Mouse (Mus musculus) inflammation-experienced regulatory T-cells, adult 6 months (primary cell): ENCODE results near the gene Srpk2. TPM values are rescaled to one million over a fixed set of nuclear protein-coding genes. Genes with fewer than 3 reads are reported as not detected.
A peak's percentile ranks its signal among the peaks of the same experiment; 100 is the strongest.
"Not testable (repeated sequence)": the region's sequence is repeated elsewhere in the genome, so short reads cannot be mapped to it uniquely, and the experiment has no call there.

Source experiments
- ATAC-seq: one replicate; pipeline ENCODE4 v1.8.0; 2017
- polyA plus RNA-seq, 3 experiments: library from polyadenylated mRNA; unstranded; fragments of 100-300 nt; shearing (Covaris generic); gene quantifications; one replicate each; pipeline ENCODE4 v1.2.1; 2017

Gene Srpk2
- polyA plus RNA-seq, 3 experiments from 2014 or later = 71.5 to 98.3 (median 72.5) TPM

DNA sequence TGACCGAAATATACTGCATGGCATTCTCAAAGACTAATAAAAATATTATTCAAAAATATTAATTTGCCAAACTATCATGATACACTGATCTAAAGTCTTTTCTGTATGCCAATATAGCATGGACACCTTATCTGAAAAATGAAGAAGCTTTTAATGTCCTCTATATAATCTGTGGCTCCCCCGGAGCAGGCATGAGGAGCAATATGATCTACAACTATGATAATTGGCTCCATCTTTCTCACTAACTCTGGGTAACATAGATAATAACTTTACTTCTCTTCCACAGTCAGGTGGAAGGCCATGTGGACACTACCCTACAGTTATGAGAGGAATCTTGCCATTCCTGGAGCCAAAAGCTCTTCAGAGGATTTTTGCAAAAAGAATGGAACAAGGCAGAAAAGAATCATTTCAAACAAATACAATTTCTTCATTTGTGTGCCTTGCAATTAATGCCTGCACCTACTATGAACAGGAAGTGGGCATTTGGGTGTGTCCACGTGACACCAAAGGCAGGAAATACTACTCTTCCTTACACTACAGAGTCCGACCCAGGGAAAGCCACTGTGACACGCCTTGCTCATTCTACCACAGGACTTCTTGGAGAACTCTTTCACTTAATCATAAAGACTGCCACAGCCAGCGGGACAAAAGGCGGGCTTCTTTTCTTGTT, 80.2 kb downstream of the Srpk2 start:
- peak; percentile 97 for ATAC-seq

DNA sequence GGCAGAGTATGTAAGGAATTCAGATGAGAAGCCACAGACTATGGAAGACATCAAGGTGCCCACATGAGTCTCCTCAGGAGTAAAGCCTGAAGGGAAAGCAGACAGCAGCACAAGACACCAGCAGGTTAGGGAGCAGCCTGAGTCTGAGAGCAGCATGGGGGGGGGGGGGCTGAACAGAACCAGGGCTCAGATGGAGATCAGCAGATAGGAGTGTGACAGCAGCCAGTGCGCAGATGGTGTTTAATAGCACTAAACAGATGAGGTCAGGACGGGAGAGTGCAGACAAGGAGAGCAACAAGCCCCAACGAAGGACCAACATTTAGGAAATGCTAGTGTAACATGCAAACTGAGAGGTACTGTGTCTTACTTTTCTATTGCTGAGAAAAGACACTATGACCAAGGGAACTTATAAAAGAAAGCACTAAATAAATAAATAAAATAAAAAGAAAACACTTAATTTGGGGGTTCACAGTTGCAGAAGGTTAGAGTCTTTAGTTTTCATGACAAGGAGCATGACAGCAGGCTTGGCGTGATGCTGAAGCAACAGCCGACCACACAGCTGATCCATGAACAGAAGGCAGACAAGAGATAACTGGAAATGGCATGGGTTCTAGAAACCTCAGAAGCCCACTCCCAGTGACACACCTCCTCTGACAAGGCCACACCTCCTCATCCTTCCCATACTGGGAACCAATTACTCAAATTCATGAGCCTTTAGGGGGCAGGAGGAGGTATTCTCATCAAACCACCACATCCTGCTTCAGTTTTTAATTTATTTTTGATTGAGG, 84.5 kb downstream of the Srpk2 start:
- ATAC-seq = no peak

DNA sequence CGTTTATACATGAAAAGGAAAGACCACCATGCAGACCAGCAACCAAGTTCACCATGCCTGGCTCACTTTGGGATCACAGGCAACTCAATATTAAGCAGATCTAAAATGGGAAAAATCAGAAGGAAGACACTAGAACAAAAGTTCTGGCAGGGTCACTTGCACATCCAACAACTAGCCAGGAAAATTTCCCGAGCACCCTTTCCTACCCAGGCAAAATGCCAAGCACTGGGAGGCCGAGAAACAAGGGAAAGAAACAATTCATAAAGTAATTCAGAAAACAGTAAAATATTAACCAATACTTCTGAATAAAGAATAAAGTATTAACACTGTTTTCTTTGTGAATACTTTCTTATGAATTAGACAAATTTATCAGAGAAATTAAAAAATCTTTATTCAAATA, 85.2 kb downstream of the Srpk2 start:
- no peak for ATAC-seq

DNA sequence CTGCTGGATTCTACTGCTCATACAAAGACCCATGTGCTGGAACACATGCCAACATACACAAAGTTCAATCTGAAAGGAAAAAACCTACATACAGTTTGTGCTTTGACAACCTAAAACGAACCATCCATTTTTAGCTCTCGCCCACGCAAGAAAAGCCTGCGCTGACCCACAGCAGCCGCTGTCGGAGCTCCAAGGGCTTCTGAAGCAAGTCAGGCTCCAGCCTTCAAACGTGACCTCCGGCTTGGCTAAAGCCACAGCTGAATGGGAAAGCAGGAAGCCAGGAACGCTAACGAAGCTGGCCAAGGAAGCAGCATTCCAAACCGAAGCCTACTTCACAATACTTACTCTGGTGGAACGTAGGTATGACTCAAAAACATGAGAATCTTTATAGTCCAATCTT, 85.9 kb downstream of the Srpk2 start:
- ATAC-seq = no peak

DNA sequence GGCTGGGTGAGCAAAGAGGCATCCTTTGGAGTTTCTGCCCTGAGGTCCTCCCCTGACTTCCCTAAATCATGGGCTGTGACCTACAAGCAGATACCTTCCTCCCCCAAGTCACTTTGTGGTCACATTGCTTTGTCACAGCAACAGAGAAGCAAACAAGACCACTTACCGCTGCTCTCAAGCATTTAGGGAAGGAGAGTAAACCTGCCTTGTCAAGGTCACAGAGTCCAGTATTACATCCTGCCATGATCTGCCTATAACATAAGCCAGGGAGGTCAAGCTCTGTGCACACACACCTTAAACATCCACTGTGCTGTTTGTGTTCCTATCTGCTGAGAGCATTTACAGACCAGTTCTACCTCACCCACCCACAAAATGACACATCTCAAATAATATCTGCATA, 86.4 kb downstream of the Srpk2 start:
- no peak for ATAC-seq

DNA sequence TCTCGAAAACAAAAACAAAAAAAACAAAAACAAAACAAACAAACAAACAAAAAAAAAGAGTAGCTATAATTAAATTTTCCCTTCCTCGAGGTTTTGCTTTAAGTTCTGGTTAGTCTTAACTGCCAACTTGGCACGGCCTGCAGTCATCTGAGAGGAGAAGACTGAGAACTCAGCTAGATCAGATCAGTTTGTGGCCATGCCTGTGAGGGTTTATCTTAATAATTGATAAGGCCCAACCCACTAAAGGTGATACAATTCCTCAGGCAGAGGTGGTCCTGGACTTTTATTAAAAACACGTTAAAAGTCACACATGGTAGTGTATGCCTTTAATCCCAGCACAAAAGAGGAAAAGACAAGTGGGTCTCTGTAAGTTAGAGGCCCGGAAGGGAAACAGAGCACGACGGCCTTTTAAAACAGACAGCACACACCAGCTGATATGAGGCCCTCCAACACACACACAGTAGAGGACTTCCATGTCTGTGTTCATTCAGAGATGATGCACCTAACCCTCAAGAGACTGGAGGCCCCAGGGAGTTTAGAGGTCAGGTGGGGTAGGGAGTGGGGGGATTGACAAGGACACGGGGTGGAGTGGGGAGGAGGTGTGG, 87.1 kb downstream of the Srpk2 start:
- ATAC-seq = no peak

DNA sequence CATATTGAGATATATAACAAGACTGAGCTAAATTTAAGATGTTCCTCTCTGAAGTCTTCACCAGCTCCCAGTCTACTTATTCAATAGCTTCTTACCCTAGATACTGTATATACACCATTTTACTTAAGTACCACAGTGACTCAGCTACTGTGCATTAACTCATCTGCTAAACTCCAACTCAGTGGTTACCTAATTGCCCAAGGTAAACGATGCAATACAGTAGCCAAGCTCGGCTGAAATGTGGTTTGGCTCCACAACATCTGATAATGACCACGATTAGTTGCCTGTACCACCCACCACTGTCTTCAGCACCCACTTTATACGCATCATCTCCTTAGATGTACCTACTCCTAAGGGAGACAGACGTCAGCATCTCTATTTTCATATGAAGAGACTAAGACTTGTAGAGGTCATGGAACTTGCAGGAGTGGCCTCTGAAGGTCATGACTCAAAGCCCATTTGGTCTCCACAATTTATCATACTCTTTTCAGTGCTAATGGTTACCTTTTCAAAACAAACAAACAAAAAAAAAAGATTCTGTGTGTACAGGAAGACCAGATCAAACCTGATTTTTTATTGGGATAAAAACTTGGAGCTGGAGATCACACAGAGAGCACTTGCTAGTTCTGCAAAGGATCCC, 88.0 kb downstream of the Srpk2 start:
- ATAC-seq = no peak

DNA sequence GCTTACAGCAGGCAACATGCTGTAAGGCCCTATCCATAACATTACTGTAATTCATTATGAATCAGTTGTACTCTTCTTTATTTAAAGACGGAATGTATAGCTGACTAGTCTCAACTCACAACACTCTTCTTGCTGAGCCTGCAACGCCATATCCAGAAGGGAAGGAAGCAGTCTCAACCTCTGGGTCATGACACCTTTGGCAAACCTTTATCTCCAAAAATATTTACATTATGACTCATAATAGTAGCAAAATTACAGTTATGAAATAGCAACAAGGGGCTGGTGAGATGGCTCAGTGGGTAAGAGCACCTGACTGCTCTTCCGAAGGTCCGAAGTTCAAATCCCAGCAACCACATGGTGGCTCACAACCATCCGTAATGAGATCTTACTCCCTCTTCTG, 94.1 kb downstream of the Srpk2 start:
- not testable (repeated sequence) for ATAC-seq

DNA sequence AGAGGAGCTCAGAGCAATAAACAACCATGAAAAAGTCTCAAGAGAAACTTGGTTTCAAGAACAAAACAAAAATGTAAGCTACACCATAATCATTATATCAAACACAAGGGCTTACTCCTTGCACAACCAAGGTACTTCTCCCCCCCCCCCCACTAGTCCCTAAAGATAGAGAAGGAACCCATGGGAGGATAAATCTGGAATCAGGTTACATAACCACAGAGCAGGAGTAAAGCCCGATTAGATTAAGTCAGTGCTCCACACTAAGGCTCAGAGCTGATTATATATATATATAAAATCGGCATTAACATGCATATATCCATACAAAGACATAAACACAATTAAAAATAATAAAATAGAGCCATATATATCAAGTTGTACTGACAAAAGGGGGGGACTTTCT, 96.8 kb downstream of the Srpk2 start:
- no peak for ATAC-seq

DNA sequence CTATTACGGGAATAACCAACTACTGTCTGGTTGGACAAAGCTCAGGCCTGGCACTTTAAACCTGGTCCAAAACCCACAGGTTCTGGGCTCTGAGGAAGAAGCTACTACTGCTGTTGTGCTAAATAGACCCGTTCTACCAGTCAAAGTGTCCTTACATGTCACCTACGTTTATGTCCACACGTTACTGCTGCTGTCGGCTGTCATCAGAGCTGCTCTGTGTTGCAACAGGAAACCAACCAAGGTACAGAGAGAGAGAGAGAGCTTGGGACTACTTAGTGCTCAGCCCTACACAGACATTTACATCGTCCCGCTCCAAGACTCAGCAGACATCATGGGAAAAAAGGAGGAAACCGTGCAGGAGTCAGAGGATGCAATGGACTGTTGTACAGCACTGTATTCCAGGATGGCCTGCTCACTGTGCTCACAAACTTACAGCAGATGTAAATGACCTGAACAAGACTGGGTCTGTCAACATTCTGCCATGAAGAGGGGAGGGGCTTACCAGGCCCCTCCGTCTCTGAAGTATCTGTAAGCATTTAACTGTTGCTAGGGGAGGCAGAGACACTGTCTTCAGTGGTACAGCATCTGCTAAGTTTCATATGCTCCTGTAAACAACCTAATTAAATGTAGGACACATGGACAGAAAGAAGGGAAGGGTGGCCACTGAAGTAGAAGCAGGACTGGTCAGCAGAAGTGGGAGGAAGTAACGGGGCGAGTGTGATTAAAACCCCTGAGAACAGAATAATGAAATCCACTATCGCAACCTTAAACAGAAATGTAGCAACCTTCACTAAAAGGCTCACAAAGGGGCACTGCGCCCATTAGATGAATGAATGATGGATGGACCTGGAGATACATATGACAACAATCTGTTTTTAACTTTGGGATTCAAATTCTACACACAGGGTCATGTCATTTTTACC, 97.6 kb downstream of the Srpk2 start:
- ATAC-seq = no peak

DNA sequence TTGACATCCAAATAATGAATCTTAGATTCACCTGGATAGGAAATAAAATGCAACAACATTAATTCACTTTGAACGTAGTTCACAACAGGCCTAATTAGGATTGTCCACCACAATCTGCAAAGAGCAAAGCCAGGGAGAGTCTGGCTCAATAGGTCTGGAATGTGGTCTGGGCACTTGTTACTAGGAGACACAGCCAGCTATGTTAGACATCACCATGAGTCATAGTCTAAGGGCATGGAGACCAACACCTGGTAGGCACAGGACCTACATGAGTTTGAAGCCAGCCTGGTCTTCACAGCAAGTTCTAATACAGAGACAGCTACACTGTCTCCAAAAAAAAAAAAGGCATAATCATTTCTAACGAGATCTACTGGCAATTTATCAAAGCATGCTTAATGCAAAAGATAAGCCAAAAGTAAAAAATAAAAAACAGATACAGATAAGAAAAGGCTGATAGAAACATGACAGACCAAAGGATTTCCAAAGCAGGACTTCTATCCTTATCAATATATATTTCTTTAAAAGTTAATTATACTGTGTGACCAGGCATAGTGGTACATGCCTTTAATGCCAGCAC, 102.8 kb downstream of the Srpk2 start:
- no peak for ATAC-seq

DNA sequence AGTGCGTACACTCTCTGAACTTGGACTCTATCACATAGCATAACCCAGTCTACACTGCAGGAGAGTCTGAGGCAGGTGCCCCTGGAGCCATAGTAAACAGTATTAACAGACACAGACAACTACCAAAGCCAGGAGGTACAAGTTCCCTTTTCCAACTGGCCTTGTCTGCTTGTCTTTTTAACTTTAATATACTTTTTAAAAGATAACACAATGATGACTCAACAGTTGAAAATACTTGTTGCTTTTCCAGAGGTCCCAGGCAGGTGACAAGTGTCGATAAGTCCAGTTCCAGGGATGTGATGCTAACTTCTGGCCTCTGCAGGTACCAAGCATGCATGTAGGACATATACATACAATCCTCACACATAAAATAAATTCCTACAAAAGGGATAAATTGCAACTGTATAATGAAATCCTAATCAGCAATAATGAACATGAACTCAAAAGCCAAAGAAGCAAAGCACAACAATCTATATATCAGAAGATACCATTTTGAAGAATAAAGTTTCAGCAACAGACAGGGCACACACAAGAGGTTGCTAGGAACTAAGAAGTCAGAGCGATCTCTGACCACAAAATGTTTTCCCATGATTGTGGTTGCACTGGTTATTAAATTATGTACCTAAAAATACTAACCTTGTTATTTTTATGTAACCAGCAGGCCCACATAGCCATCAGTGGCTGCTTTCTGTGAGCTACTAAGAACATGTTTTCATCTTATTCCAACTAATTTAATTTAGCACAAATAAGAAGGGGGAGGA, 105.1 kb downstream of the Srpk2 start:
- no peak for ATAC-seq

DNA sequence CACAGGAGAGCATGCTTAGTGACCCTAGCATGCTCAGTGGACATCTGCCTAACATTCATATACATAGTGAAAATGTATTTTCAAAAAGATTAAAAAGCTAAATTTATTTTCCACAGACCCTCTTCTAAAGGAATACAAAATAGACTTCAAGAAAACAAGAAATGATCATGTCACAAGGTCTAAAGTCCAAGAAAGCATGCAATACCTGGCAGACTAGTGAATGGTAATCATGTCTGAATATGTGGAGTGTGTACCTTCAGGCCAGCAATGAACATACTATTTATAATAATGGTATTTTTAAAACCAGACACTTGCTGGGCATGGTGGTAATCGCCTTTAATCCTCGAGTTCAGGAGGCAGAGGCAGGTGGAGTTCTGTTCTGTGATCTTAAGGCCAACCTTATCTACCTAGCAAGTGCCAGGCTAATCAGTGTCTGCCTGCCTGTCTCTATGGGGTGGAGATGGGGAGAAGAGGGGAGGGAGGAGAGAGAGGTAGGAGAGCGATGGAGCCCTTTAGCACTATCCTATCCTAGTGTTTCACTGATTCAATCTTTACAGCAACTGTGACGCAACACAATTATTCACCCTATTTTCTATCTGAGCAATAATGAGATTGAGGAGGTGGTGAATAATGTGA, 106.0 kb downstream of the Srpk2 start:
- no peak for ATAC-seq

DNA sequence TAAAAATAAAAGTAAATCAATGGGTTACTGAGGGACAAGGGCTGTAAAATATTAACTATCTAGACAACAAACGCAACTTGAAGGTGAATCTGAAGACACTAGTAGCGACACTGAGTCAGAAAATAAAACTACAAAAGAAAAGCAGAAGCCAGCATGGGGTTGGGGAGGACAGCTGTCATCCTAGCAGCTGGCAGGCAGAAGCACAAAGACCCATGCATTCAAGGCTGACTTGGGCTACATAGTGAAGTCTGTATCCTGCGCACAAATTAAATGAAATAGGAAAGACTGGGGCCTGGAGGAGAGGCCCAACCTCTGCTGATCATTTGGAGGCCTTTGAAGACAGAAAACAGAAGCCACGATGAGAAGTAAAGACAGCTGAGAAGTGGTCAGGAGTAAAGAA, 106.6 kb downstream of the Srpk2 start:
- no peak for ATAC-seq

DNA sequence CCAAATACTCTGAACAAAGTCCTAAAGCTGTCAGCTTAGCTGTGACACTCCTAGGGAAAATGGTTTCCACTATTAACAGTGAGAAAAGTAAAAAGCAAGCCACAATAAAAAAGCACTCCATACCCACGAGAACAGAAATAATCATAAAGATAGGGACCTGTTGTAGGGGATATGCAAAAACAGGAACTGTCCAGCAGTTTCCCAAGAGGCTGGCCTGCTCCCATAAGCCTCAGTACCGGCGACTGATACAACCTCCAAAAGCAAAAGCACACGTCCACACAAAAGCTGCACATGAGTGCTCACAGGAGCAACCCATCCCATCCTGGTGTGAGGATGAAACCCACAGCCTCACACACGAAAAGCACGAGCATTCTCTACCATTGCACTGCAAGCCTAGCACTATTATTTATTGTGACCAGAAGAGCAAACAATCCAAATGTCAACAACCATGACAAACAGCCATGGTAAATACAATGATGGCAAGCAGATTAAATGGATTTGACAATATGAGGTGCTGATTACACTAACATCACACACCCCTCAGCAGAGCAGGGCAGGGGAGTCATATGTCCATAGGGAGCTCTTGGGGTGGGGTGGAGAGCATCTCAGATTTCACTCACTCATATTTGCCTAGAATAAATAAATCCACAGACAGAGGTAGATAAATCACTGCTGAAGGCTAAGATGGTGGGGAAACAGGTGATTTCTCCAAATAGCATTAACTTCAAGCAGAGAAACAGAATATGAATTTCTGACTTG, 107.9 kb downstream of the Srpk2 start:
- ATAC-seq = no peak

DNA sequence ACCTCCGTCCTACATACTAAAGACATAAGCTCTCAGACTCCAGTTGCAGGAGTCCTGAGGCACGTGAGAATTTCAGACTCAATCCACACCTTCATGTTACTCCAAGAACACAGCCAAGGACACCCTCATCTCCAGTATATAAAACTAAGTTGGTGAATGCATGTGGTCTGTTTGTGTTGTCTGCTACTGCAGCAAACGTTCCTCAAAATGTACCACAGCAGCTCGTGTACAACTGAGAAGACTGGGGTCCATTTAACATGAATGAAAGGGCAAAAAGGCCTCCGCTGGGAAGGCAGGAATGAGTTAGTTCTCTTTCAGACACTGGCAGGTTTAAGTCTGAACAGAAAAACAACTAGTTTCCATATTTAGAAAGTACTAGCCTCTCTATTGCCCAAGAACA, 110.5 kb downstream of the Srpk2 start:
- no peak for ATAC-seq

DNA sequence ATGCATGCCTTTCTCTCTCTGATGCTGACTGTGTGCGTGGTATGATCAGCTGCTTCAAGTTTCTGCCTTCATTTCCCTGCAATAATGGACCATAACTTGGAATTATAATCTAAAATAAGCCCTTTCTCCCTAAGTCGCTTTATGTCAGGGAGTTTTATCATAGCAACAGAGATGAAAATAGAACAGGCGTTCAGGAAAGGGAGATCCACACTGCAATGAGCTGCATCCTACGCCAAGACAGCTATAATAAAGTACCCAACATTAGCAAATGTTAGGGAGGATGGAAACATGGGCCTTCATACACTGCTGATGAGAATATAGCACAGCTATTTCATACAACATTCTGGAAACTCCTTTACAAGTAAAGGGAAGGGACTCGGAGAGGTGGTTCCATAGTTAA, 116.2 kb downstream of the Srpk2 start:
- ATAC-seq = no peak

DNA sequence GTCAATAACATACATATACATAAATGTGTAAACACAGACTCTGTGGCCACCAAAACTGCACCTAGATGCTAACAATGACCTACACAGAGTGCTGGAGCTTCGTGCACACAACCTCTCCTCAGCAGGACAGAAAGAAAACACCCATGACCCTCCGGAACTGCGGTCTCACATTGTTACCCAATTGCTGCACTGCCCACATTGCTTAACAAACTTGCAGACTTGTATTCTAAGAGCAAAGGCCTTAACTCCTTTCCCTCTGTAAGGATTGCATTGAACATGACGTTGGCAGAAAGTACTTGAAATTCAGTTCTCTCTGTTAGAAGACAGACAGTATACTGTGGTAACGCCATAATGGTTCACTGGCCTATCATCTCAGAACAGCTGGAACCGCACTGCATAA, 118.0 kb downstream of the Srpk2 start:
- no peak for ATAC-seq

DNA sequence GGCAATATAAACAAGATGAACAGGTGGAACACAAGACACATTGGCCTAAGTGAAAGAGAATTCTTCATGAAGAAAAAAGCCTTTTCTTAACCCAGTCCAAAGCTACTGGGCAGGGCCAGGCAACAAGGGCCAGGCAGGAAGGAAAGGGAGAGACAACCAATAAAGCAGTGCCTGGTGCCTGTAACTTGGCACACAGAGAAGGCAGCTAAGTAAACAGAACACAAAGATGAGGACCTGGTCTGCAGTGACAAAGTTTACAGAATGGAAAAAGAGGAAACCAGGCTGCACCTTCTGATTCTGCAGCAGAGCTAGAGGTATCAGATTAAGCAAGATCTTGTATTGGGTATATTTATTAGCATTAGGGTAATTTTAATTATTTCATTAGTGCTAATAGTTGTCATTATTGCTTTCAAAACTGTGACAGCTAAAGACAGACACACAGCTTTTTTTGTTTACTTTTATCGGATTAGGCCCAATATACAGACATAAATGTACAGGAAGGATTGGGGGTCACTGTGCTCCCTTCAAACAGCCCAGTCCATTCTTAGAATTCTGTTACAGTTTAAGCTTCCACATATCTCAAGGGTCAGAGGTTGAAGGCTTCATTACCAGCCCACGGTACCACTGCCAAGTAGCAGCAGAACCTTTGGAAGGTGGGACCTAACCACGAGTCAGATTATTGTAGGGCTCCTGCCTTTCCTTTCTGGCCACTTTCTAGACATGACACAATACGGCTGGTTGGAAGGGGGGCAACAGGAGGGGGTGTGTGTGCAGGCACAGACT, 121.9 kb downstream of the Srpk2 start:
- ATAC-seq = no peak
